Mouse (Mus musculus) liver, adult 10 weeks (tissue): Measurements from ENCODE around the gene Mars. TPM values are rescaled to one million over a fixed set of nuclear protein-coding genes. Genes with fewer than 3 reads are reported as not detected.

Source experiments
- polyA plus RNA-seq: library from polyadenylated mRNA; stranded (reverse); fragments of 350-450 nt; fragmentation: Illumina TruSeq; extraction: RNeasy Lipid Tissue Mini Kit (QIAGEN cat#74804); gene quantifications from one replicate; pipeline ENCODE4 v1.2.3, GENCODE M21; 2014; ENCODE audit warnings: low read depth, low replicate concordance

Mars gene
- 13.9 TPM for polyA plus RNA-seq

DNA sequence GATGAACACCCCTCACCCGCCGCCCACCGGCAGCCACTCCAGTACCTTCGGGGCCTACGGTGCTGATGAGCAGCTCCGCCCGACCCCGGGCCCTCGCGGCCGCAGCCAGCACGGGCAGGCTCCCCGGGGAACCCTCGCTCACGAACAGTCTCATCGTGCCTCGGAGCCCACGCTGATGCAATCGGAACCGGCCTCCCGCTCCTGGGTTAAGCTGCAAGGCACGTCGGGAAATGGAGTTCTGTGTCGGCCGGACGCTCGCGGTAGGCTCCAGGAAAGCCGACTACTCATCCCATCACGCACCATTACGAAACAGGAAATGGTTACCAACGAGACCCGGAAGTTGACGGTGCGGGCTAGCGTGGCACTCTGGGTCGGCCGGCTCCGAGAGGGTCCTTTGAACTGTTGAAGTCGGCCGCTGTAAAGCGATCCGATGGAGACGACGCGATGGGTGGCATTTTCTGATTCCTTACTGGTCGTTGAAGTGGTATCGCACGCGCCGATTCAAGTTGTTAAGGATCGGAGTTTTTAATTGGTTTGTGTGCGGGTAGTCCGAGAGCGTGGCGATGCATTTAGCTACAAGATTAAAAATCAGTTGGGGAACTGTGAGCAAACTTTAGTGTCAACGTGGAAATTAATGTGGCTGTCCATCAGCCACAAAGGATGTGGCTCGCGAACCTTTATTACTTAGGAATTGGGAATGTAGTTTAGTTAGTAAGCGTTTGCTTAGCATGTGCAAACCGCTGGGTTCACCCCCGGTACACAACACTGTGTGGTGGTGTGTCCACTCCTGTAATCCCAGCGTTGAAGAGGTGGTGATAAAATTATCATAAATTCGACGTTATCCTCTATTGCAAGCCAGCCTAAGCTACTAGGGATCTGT lies at the start of gene Mars:
Gene Mars, minus strand, starts transcription at position 311 of the 880 bp plus-strand sequence.

DNA sequence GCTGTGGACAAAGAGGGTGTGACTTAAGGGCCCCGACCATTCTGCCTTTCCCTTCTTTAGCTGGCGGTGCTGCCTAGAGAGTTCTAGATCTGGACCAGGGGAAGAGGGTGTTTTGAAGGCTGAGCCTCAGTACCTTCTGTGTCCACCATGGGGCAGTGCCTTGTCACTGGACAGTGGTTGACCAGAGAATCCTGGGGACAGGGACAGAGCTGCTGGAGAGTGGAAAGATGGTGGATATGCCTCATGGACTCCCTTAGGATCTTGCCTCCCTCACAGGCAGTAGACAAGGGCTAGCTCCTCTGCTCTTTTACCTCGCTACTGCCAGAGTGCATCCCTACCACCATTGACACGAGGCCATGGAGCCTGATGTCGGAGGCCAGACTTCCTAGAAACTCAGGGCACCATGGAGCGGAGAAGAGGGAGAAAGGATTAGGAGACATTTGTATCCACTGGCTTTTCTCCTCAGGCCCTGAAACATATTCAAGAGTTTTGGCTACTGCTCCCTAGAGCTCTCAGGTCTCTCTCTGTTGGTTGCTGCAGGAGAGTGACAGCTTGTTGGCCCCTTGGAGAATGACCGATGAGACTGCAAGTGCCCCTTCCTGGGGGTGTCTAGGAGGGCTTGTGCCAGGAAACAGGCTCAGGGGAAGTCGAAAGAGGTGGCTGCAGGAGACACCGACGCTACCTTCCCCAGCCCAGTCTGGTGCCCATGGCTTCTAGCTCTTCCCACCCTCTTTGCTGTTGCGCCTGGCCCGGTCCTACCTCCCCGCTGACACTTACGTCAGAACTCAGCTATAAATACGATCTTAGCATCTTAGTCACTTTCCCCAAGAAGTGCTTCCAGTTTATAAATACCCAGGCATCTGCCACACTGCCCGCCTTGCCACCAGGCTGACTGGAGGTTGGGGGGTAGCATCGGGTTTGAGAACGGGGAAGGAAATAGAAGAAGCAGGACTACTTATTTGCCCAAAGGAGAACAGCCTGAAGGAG lies 42.6 kb upstream of the Mars start, which contains the start of gene Inhbe:
Gene Inhbe, minus strand, starts transcription at position 503 of the 987 bp plus-strand sequence.

DNA sequence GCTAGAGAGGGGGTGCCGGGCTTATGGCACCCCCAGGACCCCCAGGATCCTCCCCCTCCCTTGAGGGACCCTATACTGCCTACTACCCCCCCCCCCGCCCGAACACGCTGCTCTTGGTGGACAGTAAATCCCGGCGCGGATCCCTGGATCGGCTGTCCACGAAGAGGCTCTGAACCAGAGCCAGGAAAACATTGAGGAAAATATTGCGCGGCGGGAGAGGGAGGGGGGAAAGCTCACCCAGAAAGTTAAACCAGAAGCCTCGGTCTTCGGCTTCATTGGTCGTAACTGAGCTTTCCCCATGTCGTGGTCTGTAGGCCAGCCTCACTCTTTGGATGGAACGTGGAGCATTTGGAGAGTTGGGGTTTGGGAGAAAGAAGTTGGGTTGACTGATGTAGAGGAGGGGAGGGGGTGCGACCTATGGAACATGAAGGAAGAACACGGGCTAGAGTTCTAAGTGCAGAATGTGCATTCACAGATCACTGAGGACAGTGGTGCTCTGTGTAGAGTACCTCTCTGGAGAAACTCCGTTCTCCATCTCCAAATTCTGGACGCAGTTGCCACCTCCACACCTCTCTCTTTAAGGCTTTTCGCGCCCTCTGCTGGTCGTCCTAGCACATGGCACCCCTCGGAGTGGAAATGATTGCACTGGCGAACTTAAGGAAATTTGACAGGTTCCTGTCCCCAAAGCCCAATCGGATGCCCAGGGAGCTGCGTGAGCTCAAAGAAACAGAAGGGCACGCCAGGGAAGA lies 30.5 kb upstream of the Mars start, which contains the start of gene Gli1:
Gene Gli1, minus strand, starts transcription at position 84 of the 749 bp plus-strand sequence.

DNA sequence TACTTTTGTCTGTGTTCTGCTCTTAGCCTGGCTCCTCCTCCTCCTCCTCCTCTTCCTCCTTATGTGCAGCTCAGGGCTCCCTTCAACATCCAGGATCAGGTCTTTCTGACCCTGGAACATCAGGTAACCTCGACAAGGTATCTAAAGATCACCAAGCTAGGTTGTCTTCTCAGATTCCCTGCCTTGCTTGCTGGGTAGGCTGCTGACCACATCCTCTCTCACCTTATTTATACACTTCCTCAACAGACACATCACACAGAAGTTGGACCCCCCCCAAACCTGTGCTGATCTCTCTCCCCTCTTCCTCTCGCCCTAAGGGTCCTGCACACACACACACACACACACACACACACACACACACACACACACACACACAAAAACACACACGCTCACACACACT lies 10.0 kb upstream of the Mars start, which contains the start of gene Arhgap9:
Gene Arhgap9, plus strand, starts transcription at position 344 of the 400 bp plus-strand sequence.

DNA sequence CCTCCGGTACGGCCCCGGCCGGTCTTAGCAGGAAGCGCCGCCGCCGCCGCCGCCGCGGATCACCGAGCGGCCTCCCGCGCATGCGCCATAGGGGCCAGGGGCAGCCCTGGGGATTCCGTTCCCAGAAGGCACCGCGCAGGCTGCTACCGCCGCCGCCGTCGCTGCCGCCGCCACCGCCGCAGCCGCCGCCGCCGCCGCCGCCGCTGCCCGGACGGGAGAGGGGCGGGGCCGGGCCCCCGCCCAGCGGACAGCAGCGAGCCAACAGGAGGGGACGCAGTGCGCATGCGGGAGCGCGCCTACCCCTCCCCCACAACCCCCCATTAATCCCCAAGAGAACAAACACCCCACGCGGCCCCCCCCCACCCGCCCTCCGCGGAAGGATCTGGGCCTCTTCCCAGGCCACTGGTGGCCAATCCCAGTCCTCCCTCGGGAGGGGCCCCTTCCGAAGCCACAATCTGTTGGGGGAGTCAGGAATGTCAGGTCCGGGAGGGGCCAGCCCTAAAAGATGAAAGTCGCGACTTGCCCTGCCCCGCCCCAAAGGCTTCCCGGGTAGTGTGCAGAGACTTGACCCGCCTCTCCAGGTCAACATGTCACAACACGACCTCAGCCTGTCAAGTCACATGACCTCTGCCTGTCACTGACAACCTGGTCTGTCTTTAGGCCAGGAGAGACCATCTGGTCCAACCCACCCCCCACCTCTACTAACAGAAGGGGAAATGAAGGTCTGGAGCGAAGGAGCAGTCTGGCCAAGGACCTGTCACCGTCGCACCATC lies 22.6 kb downstream of the Mars start, which contains the start of gene Mbd6:
Gene Mbd6, minus strand, starts transcription at position 219 of the 773 bp plus-strand sequence.

DNA sequence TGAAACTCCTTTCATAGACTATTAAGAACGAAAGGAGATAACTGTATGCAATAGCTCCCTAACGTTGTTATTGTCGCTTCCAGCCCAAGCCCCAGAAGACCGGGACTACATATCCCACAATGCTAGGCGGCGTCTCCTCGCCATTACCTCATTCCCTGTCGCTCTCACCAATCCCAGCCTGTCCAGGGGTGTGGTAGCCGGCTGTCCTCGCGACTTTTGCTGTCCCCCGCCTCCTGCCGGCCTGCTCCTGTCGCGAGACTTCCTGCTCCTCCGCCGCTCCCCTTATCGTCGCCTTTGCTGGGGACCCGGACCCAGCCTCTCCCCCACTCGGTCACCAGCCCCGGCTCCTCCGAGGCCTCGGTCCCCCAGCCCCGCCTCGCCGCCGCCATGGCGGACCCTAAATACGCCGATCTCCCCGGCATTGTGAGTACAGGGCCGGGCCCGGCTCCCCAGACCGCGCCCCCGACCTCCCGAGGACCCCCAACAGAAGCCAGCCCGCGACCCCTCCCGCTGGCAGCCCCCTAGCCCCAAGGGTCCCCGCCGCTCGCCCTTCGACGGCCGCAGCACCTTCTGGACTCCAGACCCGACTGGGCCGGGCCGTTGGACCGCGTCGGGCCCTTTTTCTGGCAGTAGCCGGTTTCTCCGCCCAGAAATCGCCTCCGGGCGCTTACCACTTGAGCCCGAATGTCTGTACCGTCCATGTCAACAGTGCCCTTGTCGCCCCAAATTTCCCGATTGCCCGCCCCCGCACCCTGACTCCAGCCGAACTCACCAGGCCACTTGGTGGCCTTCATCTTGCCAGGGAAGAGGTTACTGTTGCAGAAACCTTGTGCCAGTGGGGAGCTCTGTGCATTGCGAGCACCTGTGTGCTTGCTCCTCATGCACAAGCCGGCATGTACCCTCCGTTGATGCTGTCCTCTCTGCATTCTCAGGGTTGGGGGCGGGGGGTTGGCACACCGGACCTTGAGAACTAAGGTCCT lies 45.2 kb downstream of the Mars start, which contains the start of gene Dctn2:
Gene Dctn2, plus strand, starts transcription at position 257 of the 980 bp plus-strand sequence.

DNA sequence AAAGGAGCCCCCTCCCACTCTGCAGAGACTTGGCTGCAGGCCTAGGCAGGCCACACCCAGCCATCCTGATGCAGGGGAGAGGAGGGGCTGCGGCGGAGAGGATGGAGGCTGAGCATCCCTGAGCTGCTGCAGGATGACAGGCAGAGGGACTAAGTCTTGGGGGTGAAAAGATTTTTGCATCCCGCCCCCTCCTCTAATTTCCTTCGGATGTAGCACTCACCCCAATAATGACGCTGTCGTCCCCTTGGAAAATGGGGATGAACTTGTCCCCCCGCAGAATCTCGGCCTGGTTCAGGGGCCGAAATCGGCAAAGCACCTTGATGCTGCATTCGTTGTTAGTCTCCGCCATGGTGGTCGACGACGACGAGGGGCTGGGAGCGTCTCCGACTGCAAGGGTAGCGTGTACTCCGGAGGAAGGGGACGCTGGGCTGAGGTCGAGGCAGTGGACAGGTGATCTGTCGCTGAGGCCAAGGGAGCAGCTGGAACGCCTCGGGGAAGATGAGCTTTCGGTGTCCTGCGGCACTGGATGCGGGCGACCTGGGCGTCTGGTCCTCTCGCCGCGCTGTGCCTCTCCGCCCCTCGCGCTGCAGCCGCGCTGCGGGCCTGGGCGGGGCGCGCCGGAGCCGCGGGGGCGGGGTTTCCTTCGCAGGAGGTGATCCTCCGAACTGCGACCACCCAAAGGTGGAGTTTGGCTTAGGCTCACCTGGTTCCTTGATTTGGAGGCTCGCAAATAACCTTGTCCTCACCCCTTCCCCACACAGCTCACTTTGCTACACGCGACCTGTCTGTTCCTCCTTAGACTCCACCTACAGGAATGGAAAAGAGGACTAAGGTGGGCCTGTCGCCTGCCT lies 48.8 kb downstream of the Mars start, which contains the start of gene Kif5a:
Gene Kif5a, minus strand, starts transcription at position 801 of the 851 bp plus-strand sequence.

Other genes with a start within 250 kb of the Mars start
- gene Cdk4, start 248.3 kb downstream of the Mars start, polyA plus RNA-seq: 18.1 TPM
- 166 TPM for gene Tspan31, start 241.5 kb downstream of the Mars start, polyA plus RNA-seq
- not detected for gene Agap2, start 236.5 kb downstream of the Mars start, polyA plus RNA-seq
- 25.1 TPM for gene Os9, start 190.7 kb downstream of the Mars start, polyA plus RNA-seq
- gene B4galnt1, start 146.6 kb downstream of the Mars start, polyA plus RNA-seq: 5.3 TPM
- 1.7 TPM for gene Slc26a10, start 131.1 kb downstream of the Mars start, polyA plus RNA-seq
- 1.2 TPM for gene Arhgef25, start 121.7 kb downstream of the Mars start, polyA plus RNA-seq
- gene Dtx3, start 116.1 kb downstream of the Mars start, polyA plus RNA-seq: 0.64 TPM
- 5.8 TPM for gene Pip4k2c, start 100.2 kb downstream of the Mars start, polyA plus RNA-seq
- 0.13 TPM for gene Kif5a, start 48.4 kb downstream of the Mars start, polyA plus RNA-seq
- 20.1 TPM for gene Dctn2, start 45.4 kb downstream of the Mars start, polyA plus RNA-seq
- 1.9 TPM for gene Mbd6, start 22.8 kb downstream of the Mars start, polyA plus RNA-seq
- gene Arhgap9, start 10.2 kb upstream of the Mars start, polyA plus RNA-seq: 0.29 TPM
- not detected for gene Gli1, start 30.2 kb upstream of the Mars start, polyA plus RNA-seq
- 8.0 TPM for gene Inhbe, start 42.6 kb upstream of the Mars start, polyA plus RNA-seq
- gene Inhbc, start 58.6 kb upstream of the Mars start, polyA plus RNA-seq: 29.8 TPM
- 121 TPM for gene R3hdm2, start 68.5 kb upstream of the Mars start, polyA plus RNA-seq
- not detected for gene Stac3, start 189.9 kb upstream of the Mars start, polyA plus RNA-seq
- gene Ndufa4l2, start 203.2 kb upstream of the Mars start, polyA plus RNA-seq: not detected
- gene Shmt2, start 210.7 kb upstream of the Mars start, polyA plus RNA-seq: 22.0 TPM
- not detected for gene Nxph4, start 222.8 kb upstream of the Mars start, polyA plus RNA-seq